Mouse (Mus musculus): ENCODE data around the gene Zfyve21. TPM values are rescaled to one million over a fixed set of nuclear protein-coding genes. Genes with fewer than 3 reads are reported as not detected.
A peak's percentile ranks its signal among the peaks of the same experiment; 100 is the strongest.

Zfyve21 gene
- polyA plus RNA-seq, 1 experiment from 2014 or later = 117 TPM

DNA sequence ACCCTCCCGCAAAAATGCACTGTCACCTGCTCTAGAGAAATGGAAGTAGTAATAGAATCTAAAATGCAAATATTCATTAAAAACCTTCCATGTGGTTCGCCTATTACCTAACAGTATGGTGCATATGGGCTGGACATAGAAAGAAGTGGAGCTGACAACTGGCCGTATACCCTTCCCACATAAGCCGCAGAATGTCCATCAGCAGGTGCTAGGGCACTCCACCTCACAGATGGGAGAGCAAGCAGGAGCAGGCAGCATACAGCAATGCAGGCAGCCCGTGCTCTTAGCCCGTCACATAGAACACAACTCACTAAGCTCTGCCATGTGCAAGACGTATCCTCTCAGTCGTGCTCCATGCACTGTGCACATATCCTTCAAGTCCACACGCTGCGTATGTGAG is 32.8 kb downstream of the Zfyve21 start:
- Histone ChIP-seq H3K4me3 (replicated peaks; ENCODE audit: low read depth, low read length) (no peak overlapping the region), H3K4me1 (replicated peaks; ENCODE audit: insufficient read depth, low read length) (no peaks in the 10 kb centered on the region), H3K27ac (no peak overlapping the region), H3K27me3 (ENCODE audit: insufficient read depth, low read length) (no peaks in the 10 kb centered on the region), H3K9me3 (replicated peaks; ENCODE audit: low read length) (no peaks in the 10 kb centered on the region), H3K36me3 (ENCODE audit: insufficient read depth, low read length) (peaks cover 12% of the 10 kb centered on the region; the same call in 1 of the 2 replicates), H3K4me2 (ENCODE audit: low read length) (no peak overlapping the region), H3K9ac (ENCODE audit: low read depth, low read length) (no peak overlapping the region)
- DNase-seq (ENCODE audit: low spot score) (no peak), ATAC-seq (replicated peaks; ENCODE audit: low FRiP score, low read depth) (no peak)
- 66% methylated on average over 10 of the region's 10 CpGs for WGBS
- no peak for TF ChIP-seq CTCF (IDR thresholded peaks at IDR 0.05; ENCODE audit: low read depth)

DNA sequence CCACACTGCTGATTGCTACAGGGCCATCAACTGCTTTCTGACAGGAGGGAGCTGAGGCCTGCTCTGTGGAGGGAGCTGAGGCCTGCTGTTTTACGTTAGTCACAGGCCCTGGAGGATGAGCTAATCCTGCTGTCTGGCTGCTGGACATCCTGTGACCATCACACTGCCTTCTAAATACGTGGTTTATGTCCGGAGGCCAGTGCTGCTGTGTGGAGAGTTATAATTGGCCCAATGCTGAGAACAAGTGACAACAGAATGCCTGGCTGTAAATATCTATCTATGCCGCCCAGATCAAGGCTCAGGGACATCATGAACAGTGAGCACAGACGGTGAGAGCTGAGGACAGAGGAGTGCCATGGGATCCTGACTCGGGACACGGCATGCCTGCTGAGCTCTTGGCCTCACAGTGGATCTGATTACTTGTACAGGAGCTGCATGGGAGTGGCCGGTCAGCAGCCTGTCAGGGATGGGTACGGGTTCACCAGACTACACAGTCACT is 34.4 kb downstream of the Zfyve21 start:
- H3K9ac ChIP-seq (ENCODE audit: low read depth, low read length) = no peak overlapping the region
- H3K27ac ChIP-seq = no peak overlapping the region
- H3K27me3 ChIP-seq (ENCODE audit: insufficient read depth, low read length) = no peaks in the 10 kb centered on the region
- TF ChIP-seq CTCF (IDR thresholded peaks at IDR 0.05; ENCODE audit: low read depth) = no peak
- H3K4me3 ChIP-seq (replicated peaks; ENCODE audit: low read depth, low read length) = no peak overlapping the region
- no peaks in the 10 kb centered on the region for H3K4me1 ChIP-seq (replicated peaks; ENCODE audit: insufficient read depth, low read length)
- ATAC-seq (replicated peaks; ENCODE audit: low FRiP score, low read depth) = peak; percentile 33; the same call in 1 of the 2 replicates
- H3K9me3 ChIP-seq (replicated peaks; ENCODE audit: low read length) = no peaks in the 10 kb centered on the region
- H3K4me2 ChIP-seq (ENCODE audit: low read length) = no peak overlapping the region
- 64% methylated on average over 9 of the region's 9 CpGs for WGBS
- peaks cover 2% of the 10 kb centered on the region; the same call in 1 of the 2 replicates for H3K36me3 ChIP-seq (ENCODE audit: insufficient read depth, low read length)
- DNase-seq (ENCODE audit: low spot score) = no peak

DNA sequence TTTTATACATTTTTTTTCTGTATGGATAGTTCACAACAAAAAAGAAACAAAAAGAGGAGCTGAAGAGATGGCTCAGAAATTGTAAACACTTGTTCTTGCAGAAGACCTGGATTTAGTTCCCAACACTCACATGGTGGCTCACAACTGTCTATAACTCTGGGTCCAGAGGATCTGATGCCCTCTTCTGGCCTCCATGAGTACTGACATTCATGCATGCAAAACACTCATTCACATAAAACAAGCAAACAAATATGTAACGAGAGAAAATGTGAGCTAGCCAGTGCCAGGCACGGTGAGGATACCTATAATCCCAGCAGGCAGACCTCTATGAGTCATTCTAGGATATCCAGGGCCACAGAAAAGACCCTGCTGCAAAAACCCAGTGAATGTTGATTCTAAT is 37.3 kb downstream of the Zfyve21 start:
- WGBS = 75% methylated on average over 2 of the region's 2 CpGs
- Histone ChIP-seq H3K27ac (no peak overlapping the region), H3K9ac (ENCODE audit: low read depth, low read length) (no peak overlapping the region), H3K36me3 (ENCODE audit: insufficient read depth, low read length) (0 out of 2 replicates have a peak, but pooled peaks cover 4% of the 10 kb centered on the region), H3K4me1 (replicated peaks; ENCODE audit: insufficient read depth, low read length) (no peaks in the 10 kb centered on the region), H3K4me3 (replicated peaks; ENCODE audit: low read depth, low read length) (no peak overlapping the region), H3K9me3 (replicated peaks; ENCODE audit: low read length) (no peaks in the 10 kb centered on the region), H3K4me2 (ENCODE audit: low read length) (no peak overlapping the region), H3K27me3 (ENCODE audit: insufficient read depth, low read length) (no peaks in the 10 kb centered on the region)
- TF ChIP-seq CTCF (IDR thresholded peaks at IDR 0.05; ENCODE audit: low read depth) = peak; percentile 53
- no peak for ATAC-seq (replicated peaks; ENCODE audit: low FRiP score, low read depth)
- DNase-seq (ENCODE audit: low spot score) = no peak

GRCm38 (mm10) chr12:111851745-111852144 is 37.8 kb downstream of the Zfyve21 start:
- no peak overlapping the region for H3K27ac ChIP-seq
- H3K36me3 ChIP-seq (ENCODE audit: insufficient read depth, low read length) = 0 out of 2 replicates have a peak, but pooled peaks cover 7% of the 10 kb centered on the region
- no peak overlapping the region for H3K9ac ChIP-seq (ENCODE audit: low read depth, low read length)
- ATAC-seq (replicated peaks; ENCODE audit: low FRiP score, low read depth) = no peak
- H3K4me2 ChIP-seq (ENCODE audit: low read length) = no peak overlapping the region
- H3K9me3 ChIP-seq (replicated peaks; ENCODE audit: low read length) = no peaks in the 10 kb centered on the region
- 84% methylated on average over 5 of the region's 5 CpGs for WGBS
- TF ChIP-seq CTCF (IDR thresholded peaks at IDR 0.05; ENCODE audit: low read depth) = no peak
- no peaks in the 10 kb centered on the region for H3K27me3 ChIP-seq (ENCODE audit: insufficient read depth, low read length)
- DNase-seq (ENCODE audit: low spot score) = no peak
- no peak overlapping the region for H3K4me3 ChIP-seq (replicated peaks; ENCODE audit: low read depth, low read length)
- H3K4me1 ChIP-seq (replicated peaks; ENCODE audit: insufficient read depth, low read length) = no peaks in the 10 kb centered on the region

DNA sequence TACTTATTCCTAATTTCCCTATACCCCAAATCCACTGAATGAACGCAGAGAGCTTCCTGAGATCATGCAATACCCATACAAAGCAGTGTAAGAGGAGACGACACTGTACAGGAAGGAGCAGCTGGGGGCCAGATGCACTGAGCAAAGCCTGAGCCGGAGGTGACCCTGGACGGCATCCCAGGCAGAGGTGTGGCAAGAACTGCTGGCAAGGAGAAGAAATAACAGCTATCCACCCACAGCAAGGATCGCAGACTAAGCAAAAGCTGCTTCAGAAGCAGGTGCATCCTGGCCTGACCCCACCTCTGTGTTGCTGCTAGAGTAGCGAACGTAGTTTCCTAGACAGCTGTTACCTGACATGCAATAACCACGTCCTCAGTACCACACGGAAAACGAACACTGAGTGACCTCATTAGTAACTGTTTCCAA is 39.1 kb downstream of the Zfyve21 start:
- no peaks in the 10 kb centered on the region for H3K27me3 ChIP-seq (ENCODE audit: insufficient read depth, low read length)
- WGBS = 39% methylated on average over 10 of the region's 10 CpGs
- no peak overlapping the region for H3K4me2 ChIP-seq (ENCODE audit: low read length)
- H3K4me1 ChIP-seq (replicated peaks; ENCODE audit: insufficient read depth, low read length) = no peaks in the 10 kb centered on the region
- no peak for ATAC-seq (replicated peaks; ENCODE audit: low FRiP score, low read depth)
- H3K36me3 ChIP-seq (ENCODE audit: insufficient read depth, low read length) = 0 out of 2 replicates have a peak, but pooled peaks cover 7% of the 10 kb centered on the region
- H3K9me3 ChIP-seq (replicated peaks; ENCODE audit: low read length) = no peaks in the 10 kb centered on the region
- no peak overlapping the region for H3K4me3 ChIP-seq (replicated peaks; ENCODE audit: low read depth, low read length)
- no peak overlapping the region for H3K9ac ChIP-seq (ENCODE audit: low read depth, low read length)
- DNase-seq (ENCODE audit: low spot score) = peak; percentile 32
- no peak for TF ChIP-seq CTCF (IDR thresholded peaks at IDR 0.05; ENCODE audit: low read depth)
- H3K27ac ChIP-seq = no peak overlapping the region

DNA sequence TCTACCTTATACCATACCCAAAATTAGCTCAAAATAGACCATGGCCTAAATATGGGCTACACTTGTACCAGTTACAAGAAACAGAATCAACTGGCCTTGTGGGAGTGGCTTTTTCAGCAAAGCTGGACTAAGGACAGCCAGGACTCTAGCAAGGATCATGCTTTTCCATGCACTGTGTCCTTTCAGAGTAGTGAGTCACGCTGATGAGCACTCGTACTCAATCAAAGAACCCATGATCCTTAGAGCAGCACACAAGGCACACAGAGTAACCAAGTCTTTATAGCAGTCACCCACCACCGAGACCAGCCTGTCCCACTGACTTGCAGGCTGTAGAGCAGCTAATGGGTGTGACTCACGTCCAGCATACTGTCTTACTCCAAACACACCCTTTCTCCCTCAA is 39.6 kb downstream of the Zfyve21 start:
- Histone ChIP-seq H3K4me1 (replicated peaks; ENCODE audit: insufficient read depth, low read length) (no peaks in the 10 kb centered on the region), H3K4me2 (ENCODE audit: low read length) (no peak overlapping the region), H3K36me3 (ENCODE audit: insufficient read depth, low read length) (0 out of 2 replicates have a peak, but pooled peaks cover 7% of the 10 kb centered on the region), H3K4me3 (replicated peaks; ENCODE audit: low read depth, low read length) (no peak overlapping the region), H3K27me3 (ENCODE audit: insufficient read depth, low read length) (no peaks in the 10 kb centered on the region), H3K9ac (ENCODE audit: low read depth, low read length) (no peak overlapping the region), H3K9me3 (replicated peaks; ENCODE audit: low read length) (no peaks in the 10 kb centered on the region), H3K27ac (no peak overlapping the region)
- DNase-seq (ENCODE audit: low spot score) = no peak
- no peak for TF ChIP-seq CTCF (IDR thresholded peaks at IDR 0.05; ENCODE audit: low read depth)
- no peak for ATAC-seq (replicated peaks; ENCODE audit: low FRiP score, low read depth)
- 47% methylated on average over 4 of the region's 4 CpGs for WGBS

DNA sequence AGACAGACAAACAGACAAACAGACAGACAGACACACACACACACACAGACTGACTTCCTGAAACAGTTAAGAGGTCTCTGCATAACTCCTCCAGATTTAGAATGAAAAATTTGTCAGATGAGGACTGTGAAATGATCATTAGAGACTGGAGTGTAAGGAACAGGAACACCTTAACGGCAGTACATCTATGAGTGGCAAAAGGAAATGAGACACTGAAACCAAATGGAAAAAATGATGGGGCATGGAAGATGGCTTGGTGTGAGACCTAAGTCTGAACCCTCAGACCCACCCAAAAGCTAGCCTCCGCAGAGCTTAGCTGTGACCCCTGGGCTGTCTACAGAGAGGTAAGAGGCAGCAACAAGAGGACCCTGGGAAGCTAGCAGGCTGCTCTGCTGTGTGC is 41.5 kb downstream of the Zfyve21 start:
- WGBS = 92% methylated on average over 2 of the region's 2 CpGs

More for the DNA sequence above, 41.5 kb downstream of the Zfyve21 start:
- H3K9ac ChIP-seq (ENCODE audit: low read depth, low read length) = no peak overlapping the region
- H3K36me3 ChIP-seq (ENCODE audit: insufficient read depth, low read length) = 0 out of 2 replicates have a peak, but pooled peaks cover 7% of the 10 kb centered on the region
- H3K27me3 ChIP-seq (ENCODE audit: insufficient read depth, low read length) = no peaks in the 10 kb centered on the region
- no peak overlapping the region for H3K4me2 ChIP-seq (ENCODE audit: low read length)
- no peak for DNase-seq (ENCODE audit: low spot score)
- no peak overlapping the region for H3K4me3 ChIP-seq (replicated peaks; ENCODE audit: low read depth, low read length)
- no peaks in the 10 kb centered on the region for H3K9me3 ChIP-seq (replicated peaks; ENCODE audit: low read length)
- no peak for TF ChIP-seq CTCF (IDR thresholded peaks at IDR 0.05; ENCODE audit: low read depth)
- no peak overlapping the region for H3K27ac ChIP-seq
- no peak for ATAC-seq (replicated peaks; ENCODE audit: low FRiP score, low read depth)
- no peaks in the 10 kb centered on the region for H3K4me1 ChIP-seq (replicated peaks; ENCODE audit: insufficient read depth, low read length)
